Mouse (Mus musculus): ENCODE measurements at regions not wholly inside any gene's neighbourhood (a gene's known extent, or its start where the extent isn't known, plus 50 kb on each side); places are given as distances from the start of the nearest gene placed in this dataset.

DNA sequence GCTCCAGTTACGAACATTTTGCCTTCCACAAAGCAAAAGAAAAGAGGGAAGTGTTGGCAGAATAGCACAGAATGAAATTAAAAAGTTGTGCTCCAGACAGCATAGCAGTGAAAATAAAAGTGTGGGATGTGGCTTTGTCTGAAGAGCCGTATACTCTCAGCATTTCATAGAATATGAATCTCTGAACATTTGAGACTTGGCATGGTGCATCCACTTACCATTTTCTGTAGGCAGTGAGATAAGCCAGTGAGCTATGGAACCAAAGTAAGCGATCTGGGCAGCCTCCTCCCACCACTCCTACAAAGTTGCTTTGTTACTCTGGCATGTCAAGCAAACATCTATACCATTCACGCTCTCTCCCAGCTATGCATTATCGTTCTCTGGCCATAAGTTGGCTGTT is 286.0 kb downstream of the Arl4a start:
- H3K9ac ChIP-seq, result no peak overlapping the region

DNA sequence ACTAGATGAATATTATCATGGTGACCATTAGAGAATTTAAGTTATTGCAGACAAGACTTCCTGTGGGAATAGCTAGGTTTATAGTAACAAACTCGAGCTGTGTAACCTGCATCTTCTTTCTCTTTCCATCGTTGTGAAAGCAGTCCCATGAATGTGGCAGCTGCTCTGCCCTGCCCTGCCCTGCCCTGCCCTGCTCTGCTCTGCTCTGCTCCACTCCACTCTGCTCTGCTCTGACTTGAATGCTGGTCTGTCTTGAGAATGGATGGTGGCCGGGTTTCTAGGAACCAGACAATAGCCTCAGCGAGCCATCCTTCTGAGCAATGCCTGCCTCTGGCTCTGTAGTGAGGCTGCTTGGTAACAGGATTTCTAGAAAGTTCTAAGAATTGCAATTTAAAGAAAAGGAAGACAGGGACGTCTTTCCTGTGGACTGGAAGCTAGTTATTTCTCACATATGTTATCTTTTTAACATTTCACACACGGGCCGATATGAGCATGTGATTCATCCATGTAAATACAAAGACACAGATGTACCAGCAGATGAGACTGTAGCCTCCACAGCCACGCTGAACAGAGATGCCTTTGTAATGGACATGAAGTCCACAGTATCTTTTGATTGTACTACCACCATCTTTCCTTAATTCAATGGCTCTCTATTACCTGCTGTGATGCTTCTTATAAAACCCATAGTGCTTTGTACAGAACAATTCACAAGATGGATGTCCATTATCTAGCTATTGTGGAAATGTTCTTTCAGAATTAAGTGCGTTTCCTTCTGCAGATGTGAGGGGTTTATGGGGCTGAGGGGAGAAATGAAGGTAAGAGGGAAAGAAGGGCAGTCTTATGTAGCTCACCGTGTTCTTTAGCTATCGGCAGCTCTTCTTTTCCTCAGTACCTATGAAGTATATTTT is 295.4 kb downstream of the Arl4a start:
- no peaks in the 10 kb centered on the region for H3K27me3 ChIP-seq
- no peaks in the 10 kb centered on the region for H3K4me1 ChIP-seq
- ATAC-seq (ENCODE audit: borderline replicate concordance, extremely low read depth, low FRiP score, low TSS enrichment), result no peak
- 70% methylated on average over 11 of the region's 11 CpGs for WGBS
- no peak overlapping the region for H3K9ac ChIP-seq
- H3K4me3 ChIP-seq, result no peak overlapping the region
- H3K36me3 ChIP-seq, result no peaks in the 10 kb centered on the region
- H3K9me3 ChIP-seq, result no peaks in the 10 kb centered on the region
- no peak overlapping the region for H3K4me2 ChIP-seq
- H3K27ac ChIP-seq, result no peak overlapping the region

More for the DNA sequence above, 286.0 kb downstream of the Arl4a start:
- no peaks in the 10 kb centered on the region for H3K9me3 ChIP-seq
- H3K27me3 ChIP-seq, result no peaks in the 10 kb centered on the region
- no peak overlapping the region for H3K27ac ChIP-seq
- no peaks in the 10 kb centered on the region for H3K4me1 ChIP-seq
- no peak overlapping the region for H3K4me3 ChIP-seq
- no peak for ATAC-seq (ENCODE audit: borderline replicate concordance, extremely low read depth, low FRiP score, low TSS enrichment)
- H3K4me2 ChIP-seq, result no peak overlapping the region
- WGBS, result 79% methylated on average over 5 of the region's 5 CpGs
- no peaks in the 10 kb centered on the region for H3K36me3 ChIP-seq

DNA sequence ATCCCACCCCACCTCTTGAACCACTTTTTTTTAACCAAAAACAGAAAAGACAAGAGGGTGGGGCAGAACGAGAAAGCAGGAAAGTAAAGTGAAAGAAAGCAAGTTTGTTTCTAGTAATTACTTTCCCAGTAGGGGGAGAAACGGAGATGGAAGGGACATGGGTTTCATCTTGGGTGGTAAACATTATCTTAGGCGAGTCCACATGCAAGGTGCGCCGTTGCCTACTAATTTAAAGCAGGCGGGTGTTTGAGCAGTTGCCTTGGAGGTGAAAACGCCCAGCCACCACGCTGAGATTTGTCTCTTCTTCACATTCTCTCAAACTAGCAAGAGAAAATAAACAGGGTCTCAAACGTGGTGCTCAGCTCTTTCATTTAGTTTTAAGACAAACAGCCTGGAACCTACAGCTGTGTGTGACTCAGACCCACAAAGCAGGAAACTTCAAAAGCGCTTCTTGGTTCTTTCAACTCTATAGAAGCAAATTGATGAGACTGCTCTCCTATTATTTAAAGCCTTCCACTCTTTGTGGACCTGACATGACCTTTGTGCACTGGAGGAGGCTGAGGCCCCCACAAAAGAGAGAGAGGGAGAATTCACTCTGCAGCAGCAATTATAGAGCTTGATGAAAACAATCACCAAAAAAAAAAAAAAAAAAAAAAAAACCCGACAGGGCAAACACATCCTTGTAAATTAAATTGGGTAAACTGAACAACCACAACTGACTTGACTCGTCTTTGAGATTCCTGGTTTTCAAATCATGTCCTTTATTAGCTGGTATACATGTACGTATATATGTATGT is 296.6 kb downstream of the Arl4a start:
- 23% methylated on average over 13 of the region's 13 CpGs for WGBS
- H3K36me3 ChIP-seq, result no peaks in the 10 kb centered on the region
- no peak overlapping the region for H3K9ac ChIP-seq
- no peaks in the 10 kb centered on the region for H3K9me3 ChIP-seq
- H3K4me3 ChIP-seq, result no peak overlapping the region
- H3K27ac ChIP-seq, result no peak overlapping the region
- no peaks in the 10 kb centered on the region for H3K27me3 ChIP-seq
- H3K4me1 ChIP-seq, result no peaks in the 10 kb centered on the region
- ATAC-seq (ENCODE audit: borderline replicate concordance, extremely low read depth, low FRiP score, low TSS enrichment), result no peak
- H3K4me2 ChIP-seq, result no peak overlapping the region

DNA sequence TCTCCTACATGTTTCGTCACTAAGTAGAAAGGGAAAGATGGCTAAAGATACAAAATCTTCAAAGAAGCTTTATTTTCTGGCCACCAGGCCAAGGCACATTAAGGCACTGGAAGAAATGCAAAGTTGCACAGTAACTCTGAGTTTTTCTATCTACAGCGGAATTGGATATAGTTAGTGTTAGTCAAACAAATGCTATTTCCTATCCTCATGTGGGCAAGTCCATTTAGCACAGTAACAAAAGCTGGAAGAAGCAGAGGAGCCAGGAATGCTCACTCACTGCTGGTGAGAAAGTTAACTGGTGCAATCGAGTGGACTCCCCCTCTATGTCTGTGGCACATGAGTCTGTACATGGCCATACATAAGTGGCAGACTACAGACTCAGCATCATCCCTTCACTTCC is 300.9 kb downstream of the Arl4a start:
- WGBS, result 85% methylated on average over 3 of the region's 3 CpGs
- ATAC-seq (ENCODE audit: borderline replicate concordance, extremely low read depth, low FRiP score, low TSS enrichment), result no peak

DNA sequence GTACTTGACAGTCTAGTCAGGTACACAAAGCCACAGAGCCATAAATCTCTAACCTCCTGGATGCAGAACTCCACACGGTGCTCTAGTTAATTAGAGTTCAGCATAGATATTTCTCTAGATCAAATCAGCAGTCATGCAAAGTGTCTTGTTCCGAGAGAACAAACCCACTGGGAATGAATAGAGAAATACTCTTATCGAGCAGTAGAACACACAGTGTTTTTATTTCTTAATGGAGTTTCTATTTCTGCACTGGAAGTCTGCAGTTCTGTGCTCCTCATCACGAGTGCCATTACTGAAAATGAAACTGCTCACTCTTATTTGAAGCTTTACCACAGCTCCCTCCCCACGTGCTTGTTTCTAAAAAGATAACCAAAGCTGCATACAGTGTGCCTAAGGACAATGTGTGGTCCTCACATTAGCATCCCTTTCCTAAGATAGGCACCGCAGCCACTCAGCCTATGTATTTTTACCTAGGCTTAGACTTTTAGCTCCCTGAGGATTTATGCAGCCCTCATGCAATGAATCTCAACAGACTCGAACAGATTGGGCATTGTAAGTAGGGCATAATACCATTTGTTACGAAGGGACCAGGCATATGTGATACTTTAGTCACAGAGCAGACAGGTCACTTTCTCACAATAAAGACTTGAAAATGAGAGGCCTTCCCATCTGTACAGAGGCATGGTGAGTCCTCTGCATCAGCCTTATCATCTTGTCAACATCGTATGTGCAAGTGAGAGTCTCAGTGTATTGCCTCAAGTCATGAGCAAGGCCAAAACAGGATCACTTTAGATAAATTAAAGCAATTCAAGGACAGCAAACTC is 301.5 kb downstream of the Arl4a start:
- H3K4me1 ChIP-seq, result no peaks in the 10 kb centered on the region
- no peak overlapping the region for H3K4me3 ChIP-seq
- no peak overlapping the region for H3K27ac ChIP-seq
- H3K9ac ChIP-seq, result no peak overlapping the region
- ATAC-seq (ENCODE audit: borderline replicate concordance, extremely low read depth, low FRiP score, low TSS enrichment), result no peak
- no peaks in the 10 kb centered on the region for H3K9me3 ChIP-seq
- no peaks in the 10 kb centered on the region for H3K27me3 ChIP-seq
- WGBS, result 57% methylated on average over 9 of the region's 9 CpGs
- H3K4me2 ChIP-seq, result no peak overlapping the region
- H3K36me3 ChIP-seq, result no peaks in the 10 kb centered on the region

More for the DNA sequence above, 300.9 kb downstream of the Arl4a start:
- Histone ChIP-seq H3K4me3 (no peak overlapping the region), H3K9me3 (no peaks in the 10 kb centered on the region), H3K36me3 (no peaks in the 10 kb centered on the region), H3K27ac (no peak overlapping the region), H3K4me1 (no peaks in the 10 kb centered on the region), H3K4me2 (no peak overlapping the region), H3K27me3 (no peaks in the 10 kb centered on the region), H3K9ac (no peak overlapping the region)

DNA sequence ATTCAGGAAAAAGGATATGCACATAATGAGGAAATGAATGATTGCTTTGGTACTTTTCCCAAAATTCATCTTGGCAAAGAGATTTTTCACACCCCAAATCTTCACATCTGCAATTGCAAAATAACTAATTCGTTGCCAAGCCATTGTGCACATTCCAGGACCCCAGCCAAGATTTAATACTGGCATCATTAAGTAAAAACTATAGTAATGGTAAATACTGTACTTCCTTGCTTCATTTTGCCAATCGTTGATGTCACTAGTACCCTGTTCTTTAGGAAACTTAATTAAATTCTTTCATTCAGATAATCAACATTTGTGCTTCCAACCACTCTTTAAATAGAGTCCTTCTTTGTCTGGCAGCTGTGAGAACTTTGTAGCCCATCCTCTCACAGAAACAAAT is 303.6 kb downstream of the Arl4a start:
- ATAC-seq (ENCODE audit: borderline replicate concordance, extremely low read depth, low FRiP score, low TSS enrichment), result no peak
- Histone ChIP-seq H3K9ac (no peak overlapping the region), H3K36me3 (no peaks in the 10 kb centered on the region), H3K4me1 (no peaks in the 10 kb centered on the region), H3K9me3 (no peaks in the 10 kb centered on the region), H3K27me3 (no peaks in the 10 kb centered on the region), H3K27ac (no peak overlapping the region), H3K4me2 (no peak overlapping the region), H3K4me3 (no peak overlapping the region)
- WGBS, result 61% methylated on average over 2 of the region's 2 CpGs

DNA sequence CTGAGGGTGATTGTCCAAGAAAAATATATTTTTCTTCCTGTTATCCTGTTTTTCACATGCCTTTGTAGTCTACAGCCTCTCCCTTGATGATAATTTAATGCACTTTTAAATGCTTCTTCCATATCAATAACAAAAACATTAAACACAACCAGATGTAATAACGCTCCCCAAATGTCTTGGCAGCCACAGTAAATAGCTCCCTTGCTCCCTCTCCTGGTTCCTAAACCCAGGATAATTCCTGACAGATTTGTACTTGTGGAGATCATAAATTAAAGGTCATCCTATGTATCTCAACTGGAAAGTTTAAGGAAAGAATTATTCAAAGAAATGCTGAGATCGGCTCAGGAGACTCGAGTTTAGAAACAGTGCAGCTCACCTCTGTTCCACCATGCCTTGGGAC is 306.6 kb downstream of the Arl4a start:
- 61% methylated on average over 3 of the region's 3 CpGs for WGBS
- no peaks in the 10 kb centered on the region for H3K27me3 ChIP-seq
- no peaks in the 10 kb centered on the region for H3K36me3 ChIP-seq
- no peak overlapping the region for H3K4me3 ChIP-seq
- ATAC-seq (ENCODE audit: borderline replicate concordance, extremely low read depth, low FRiP score, low TSS enrichment), result no peak
- H3K9ac ChIP-seq, result no peak overlapping the region
- no peaks in the 10 kb centered on the region for H3K9me3 ChIP-seq
- no peak overlapping the region for H3K27ac ChIP-seq
- H3K4me1 ChIP-seq, result no peaks in the 10 kb centered on the region
- no peak overlapping the region for H3K4me2 ChIP-seq

DNA sequence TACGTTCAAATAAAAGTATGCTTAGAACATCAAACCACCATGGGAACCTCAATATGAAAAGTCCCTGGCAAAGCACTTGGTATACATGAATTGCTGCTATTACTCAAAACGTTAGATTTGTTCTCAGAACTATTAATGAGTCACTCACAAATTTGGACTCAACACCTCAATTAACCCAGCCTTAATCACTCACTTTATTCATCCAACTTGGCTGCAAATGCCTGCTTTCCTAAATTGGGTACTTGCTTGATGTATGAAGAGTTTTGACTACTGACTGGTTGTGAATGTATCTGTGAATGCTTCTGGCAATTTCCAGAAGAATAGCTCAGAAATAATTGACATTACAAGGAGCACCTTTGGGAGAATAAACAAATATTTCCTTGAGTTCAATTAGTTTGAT is 308.6 kb downstream of the Arl4a start:
- H3K4me2 ChIP-seq, result no peak overlapping the region
- WGBS, result 73% methylated on average over 2 of the region's 2 CpGs
- H3K4me1 ChIP-seq, result no peaks in the 10 kb centered on the region
- no peaks in the 10 kb centered on the region for H3K9me3 ChIP-seq
- no peak overlapping the region for H3K4me3 ChIP-seq
- no peak overlapping the region for H3K9ac ChIP-seq
- no peaks in the 10 kb centered on the region for H3K36me3 ChIP-seq
- no peaks in the 10 kb centered on the region for H3K27me3 ChIP-seq
- no peak for ATAC-seq (ENCODE audit: borderline replicate concordance, extremely low read depth, low FRiP score, low TSS enrichment)
- no peak overlapping the region for H3K27ac ChIP-seq

DNA sequence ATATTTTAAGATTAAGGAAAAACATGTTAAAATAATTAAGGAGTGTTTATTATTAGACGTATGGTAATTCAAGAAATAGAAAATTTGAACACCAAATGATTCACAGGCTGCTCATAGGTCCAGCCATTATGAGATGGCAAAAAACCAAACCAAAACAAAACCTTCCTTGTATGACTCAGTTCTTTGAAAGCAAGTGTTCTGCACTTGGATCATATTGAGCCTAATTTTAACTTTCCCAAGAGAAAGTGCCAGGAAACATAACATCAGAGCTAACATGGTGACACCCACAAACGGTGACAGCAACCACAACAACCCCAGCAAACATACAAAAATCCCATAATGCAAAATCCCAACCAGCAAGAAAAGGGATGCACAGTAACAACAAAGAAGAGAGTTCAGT is 313.7 kb downstream of the Arl4a start:
- no peak for ATAC-seq (ENCODE audit: borderline replicate concordance, extremely low read depth, low FRiP score, low TSS enrichment)
- Histone ChIP-seq H3K27ac (no peak overlapping the region), H3K9ac (no peak overlapping the region), H3K27me3 (no peaks in the 10 kb centered on the region), H3K4me3 (no peak overlapping the region), H3K4me2 (no peak overlapping the region), H3K4me1 (no peaks in the 10 kb centered on the region), H3K36me3 (no peaks in the 10 kb centered on the region), H3K9me3 (no peaks in the 10 kb centered on the region)
- 81% methylated on average over 2 of the region's 2 CpGs for WGBS

DNA sequence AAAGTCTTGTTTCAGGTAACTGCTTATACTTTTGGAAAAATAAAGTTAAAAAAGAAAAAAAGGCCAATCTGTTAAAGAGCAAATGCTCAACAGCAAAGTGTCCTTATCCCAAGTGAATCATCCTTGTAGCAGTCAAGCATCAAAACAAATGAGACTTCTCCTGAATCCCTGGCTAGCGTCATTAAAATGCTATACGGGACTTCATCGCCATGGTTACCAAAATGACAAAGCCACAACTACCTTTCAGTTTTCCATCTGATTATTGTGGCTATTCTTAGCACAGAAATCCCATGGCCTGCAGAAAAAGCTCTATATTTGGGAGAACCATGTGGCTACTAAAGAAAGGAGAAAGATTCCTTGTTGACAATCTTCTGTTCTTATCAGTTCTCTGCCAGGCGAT is 322.7 kb downstream of the Arl4a start:
- Histone ChIP-seq H3K4me3 (no peak overlapping the region), H3K27me3 (no peaks in the 10 kb centered on the region), H3K27ac (no peak overlapping the region), H3K4me2 (no peak overlapping the region), H3K9ac (no peak overlapping the region), H3K36me3 (no peaks in the 10 kb centered on the region), H3K9me3 (no peaks in the 10 kb centered on the region), H3K4me1 (no peaks in the 10 kb centered on the region)
- 55% methylated on average over 4 of the region's 4 CpGs for WGBS
- ATAC-seq (ENCODE audit: borderline replicate concordance, extremely low read depth, low FRiP score, low TSS enrichment), result no peak

DNA sequence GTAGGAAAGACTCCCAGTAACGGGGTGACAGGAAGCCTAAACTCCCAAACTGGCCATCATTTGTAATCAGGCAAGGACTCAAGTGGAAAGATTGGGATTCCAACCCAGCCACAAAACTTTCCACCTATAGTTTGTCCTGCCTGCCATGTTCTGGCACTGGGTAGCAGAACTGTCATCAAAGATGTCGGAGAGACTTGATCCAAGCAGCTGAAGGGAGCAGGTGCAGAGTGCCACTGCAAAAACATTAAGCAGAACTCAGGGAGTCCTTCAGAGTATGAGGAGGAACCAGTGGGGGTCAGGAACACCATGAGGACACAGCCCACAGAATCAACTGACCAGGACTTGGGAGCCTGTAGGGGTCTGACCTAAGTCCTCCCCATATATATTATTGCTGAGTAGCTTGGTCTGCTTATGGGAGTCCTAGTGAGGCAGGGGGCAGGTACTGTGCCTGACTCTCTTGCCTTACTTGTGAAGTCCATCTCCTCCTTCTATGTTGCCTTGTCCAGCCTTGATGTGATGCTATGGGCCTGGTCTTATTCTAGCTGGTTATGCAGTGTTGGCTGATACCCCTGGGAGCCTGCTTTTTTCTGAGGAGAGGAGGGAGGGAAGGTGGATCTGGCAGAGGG is 323.5 kb downstream of the Arl4a start:
- no peak for ATAC-seq (ENCODE audit: borderline replicate concordance, extremely low read depth, low FRiP score, low TSS enrichment)
- Histone ChIP-seq H3K27ac (no peak overlapping the region), H3K27me3 (no peaks in the 10 kb centered on the region), H3K4me3 (no peak overlapping the region), H3K9ac (no peak overlapping the region), H3K4me1 (no peaks in the 10 kb centered on the region), H3K4me2 (no peak overlapping the region), H3K36me3 (no peaks in the 10 kb centered on the region), H3K9me3 (no peaks in the 10 kb centered on the region)
- WGBS, result 72% methylated on average over 2 of the region's 2 CpGs

Data from lung, embryonic 15.5 days (tissue).